In genomic region chr8:46726383-46726782, GRCm38 (mm10) we compare ENCODE assay signal across 18 mouse cellular contexts.
"Had no signal": no experiment of that assay in that cellular context is flagged by ENCODE, and none has a peak within 500 bp of the region (broad histone marks: within the 10 kb centered on the region; RNA-seq: fewer than 3 reads in every experiment).

No protein-coding gene starts in this region.

- H3K4me1 ChIP-seq: midbrain, embryonic 10.5 days; midbrain, embryonic 12.5 days; neural tube, embryonic 13.5 days; neural tube, embryonic 15.5 days had no signal

- H3K27me3 ChIP-seq: neural tube, embryonic 13.5 days; neural tube, embryonic 15.5 days had no signal

- H3K4me3 ChIP-seq: midbrain, embryonic 10.5 days; midbrain, embryonic 12.5 days; myocyte; neural tube, embryonic 13.5 days; neural tube, embryonic 15.5 days had no signal

- H3K9ac ChIP-seq: lung, embryonic 14.5 days; midbrain, embryonic 12.5 days; neural tube, embryonic 13.5 days; neural tube, embryonic 15.5 days had no signal

- H3K4me2 ChIP-seq: lung, embryonic 14.5 days; midbrain, embryonic 12.5 days; neural tube, embryonic 13.5 days; neural tube, embryonic 15.5 days had no signal

- H3K36me3 ChIP-seq: midbrain, embryonic 10.5 days; midbrain, embryonic 12.5 days; neural tube, embryonic 13.5 days; neural tube, embryonic 15.5 days had no signal

- H3K27ac ChIP-seq: midbrain, embryonic 10.5 days; midbrain, embryonic 12.5 days; neural tube, embryonic 13.5 days; neural tube, embryonic 15.5 days had no signal

- DNase-seq: lung, adult 18-20 months; lung, embryonic 14.5 days; lung, postnatal 10 days; lung, postnatal 4 days; midbrain, embryonic 14.5 days; retina, postnatal 1 day; right cerebral cortex, adult 18-20 months; right cerebral cortex, postnatal 25 days; right cerebral cortex, postnatal 4 days; spleen, adult 18-20 months; thymus, adult 18-20 months; thymus, postnatal 14 days; thymus, postnatal 36 days had no signal

- H3K9me3 ChIP-seq: midbrain, embryonic 10.5 days; midbrain, embryonic 12.5 days; neural tube, embryonic 13.5 days; neural tube, embryonic 15.5 days had no signal
